Mouse (Mus musculus) midbrain, embryonic 15.5 days (tissue): ENCODE measurements around the gene Gm21616. TPM values are rescaled to one million over a fixed set of nuclear protein-coding genes. Genes with fewer than 3 reads are reported as not detected.
"Not testable (repeated sequence)": the region's sequence is repeated elsewhere in the genome, so short reads cannot be mapped to it uniquely, and the experiment has no call there.

Experiments used
- ATAC-seq: fragments of 200-750 bp; cut with Nextera tagmentation; replicated peaks from 2 replicates; pipeline ENCODE4 v1.8.0; 2017; ENCODE audit warnings: moderate TSS enrichment
- H3K27ac ChIP-seq: fragments of 300-500 bp; sonication (generic); 2 replicates; pipeline ENCODE4 v1.5.1; 2015; ENCODE audit warnings: mild to moderate bottlenecking, inconsistent platforms
- H3K27me3 ChIP-seq: fragments of 300-500 bp; sonication (generic); replicated peaks from 2 replicates; pipeline ENCODE4 v1.6.1; 2015; ENCODE audit warnings: inconsistent platforms
- H3K36me3 ChIP-seq: fragments of 300-500 bp; sonication (generic); replicated peaks from 2 replicates; pipeline ENCODE4 v1.6.1; 2015; ENCODE audit warnings: inconsistent platforms
- H3K4me1 ChIP-seq: fragments of 300-500 bp; sonication (generic); 2 replicates; pipeline ENCODE4 v1.6.1; 2015; ENCODE audit warnings: inconsistent platforms
- H3K4me2 ChIP-seq: fragments of 300-500 bp; sonication (generic); 2 replicates; pipeline ENCODE4 v1.6.1; 2015; ENCODE audit warnings: inconsistent platforms, mild to moderate bottlenecking, moderate library complexity
- H3K4me3 ChIP-seq: fragments of 300-500 bp; sonication (generic); 2 replicates; pipeline ENCODE4 v1.5.1; 2015; ENCODE audit warnings: mild to moderate bottlenecking, inconsistent platforms
- H3K9ac ChIP-seq: fragments of 300-500 bp; sonication (generic); 2 replicates; pipeline ENCODE4 v1.6.1; 2015; ENCODE audit warnings: mild to moderate bottlenecking, inconsistent platforms
- H3K9me3 ChIP-seq: fragments of 300-500 bp; sonication (generic); 2 replicates; pipeline ENCODE4 v1.6.1; 2016; ENCODE audit warnings: inconsistent platforms
- WGBS: fragments of 180-500 bp; shearing (Covaris S2); methylation state at CpG from one replicate; pipeline ENCODE4 v1.1.7; 2015; ENCODE audit warnings: mixed read lengths; 5-methylcytosine and 5-hydroxymethylcytosine counted together
- polyA plus RNA-seq: library from polyadenylated mRNA; unstranded; fragments of >200 nt; fragmentation: Nextera tagmentation; extraction: Ambion mirVana; gene quantifications from 2 replicates; pipeline ENCODE4 v1.2.1, GENCODE M21; 2015

Gm21616 gene
- not detected in 2 replicates for polyA plus RNA-seq

GRCm38 (mm10) chrX:125435242-125435641 lies at the start of gene Gm21616:
Gene Gm21616, plus strand, starts transcription at chrX:125435542.
- no CpG with 5 or more reads among the region's 4 CpGs for WGBS
- H3K27ac ChIP-seq, H3K9ac ChIP-seq, H3K4me3 ChIP-seq, ATAC-seq, H3K9me3 ChIP-seq, H3K4me1 ChIP-seq, H3K27me3 ChIP-seq, H3K4me2 ChIP-seq, H3K36me3 ChIP-seq: not testable (repeated sequence)
